Mouse (Mus musculus) hindbrain, embryonic 12.5 days (tissue): ENCODE data around the gene Hspa1b. TPM values are rescaled to one million over a fixed set of nuclear protein-coding genes. Genes with fewer than 3 reads are reported as not detected.
"Not testable (repeated sequence)": the region's sequence is repeated elsewhere in the genome, so short reads cannot be mapped to it uniquely, and the experiment has no call there.

Experiments used
- ATAC-seq: fragments of 200-750 bp; cut with Nextera tagmentation; 2 replicates; pipeline ENCODE4 v1.8.0; 2017; ENCODE audit warnings: moderate TSS enrichment; ENCODE audit not compliant: low FRiP score
- H3K27ac ChIP-seq: fragments of 300-500 bp; sonication (generic); 2 replicates; pipeline ENCODE4 v1.5.1; 2016; ENCODE audit warnings: mild to moderate bottlenecking
- H3K27me3 ChIP-seq: fragments of 300-500 bp; sonication (generic); 2 replicates; pipeline ENCODE4 v1.6.1; 2016; ENCODE audit warnings: mild to moderate bottlenecking
- H3K36me3 ChIP-seq: fragments of 300-500 bp; sonication (generic); 2 replicates; pipeline ENCODE4 v1.6.1; 2016; ENCODE audit warnings: mild to moderate bottlenecking
- H3K4me1 ChIP-seq: fragments of 300-500 bp; sonication (generic); 2 replicates; pipeline ENCODE4 v1.6.1; 2016
- H3K4me2 ChIP-seq: fragments of 300-500 bp; sonication (generic); replicated peaks from 2 replicates; pipeline ENCODE4 v1.6.1; 2016; ENCODE audit warnings: mild to moderate bottlenecking
- H3K4me3 ChIP-seq: fragments of 300-500 bp; sonication (generic); 2 replicates; pipeline ENCODE4 v1.5.1; 2016; ENCODE audit warnings: mild to moderate bottlenecking
- H3K9ac ChIP-seq: fragments of 300-500 bp; sonication (generic); 2 replicates; pipeline ENCODE4 v1.6.1; 2016; ENCODE audit warnings: mild to moderate bottlenecking, moderate library complexity
- H3K9me3 ChIP-seq: fragments of 300-500 bp; sonication (generic); replicated peaks from 2 replicates; pipeline ENCODE4 v1.6.1; 2016; ENCODE audit warnings: mild to moderate bottlenecking
- WGBS: fragments of 180-500 bp; shearing (Covaris S2); methylation state at CpG from one replicate; pipeline ENCODE4 v1.1.7; 2016; 5-methylcytosine and 5-hydroxymethylcytosine counted together
- polyA plus RNA-seq: library from polyadenylated mRNA; unstranded; fragments of >200 nt; fragmentation: Nextera tagmentation; extraction: Ambion mirVana; gene quantifications from 2 replicates; pipeline ENCODE4 v1.2.1, GENCODE M21; 2016

The Hspa1b gene
- 0.08 and 0.25 TPM in 2 replicates for polyA plus RNA-seq

GRCm38 (mm10) chr17:34959130-34959778 lies at the start of gene Hspa1b:
TSS of gene Hspa1b (minus strand) at chr17:34959238.
- Histone ChIP-seq H3K27ac (peak within 1 kb of the TSS; percentile 78), H3K4me2 (peak within 1 kb of the TSS; percentile 77), H3K4me3 (peak within 1 kb of the TSS; percentile 45), H3K27me3 (peaks cover 51% of the 10 kb centered on the region), H3K9ac (0 out of 2 replicates have a peak within 1 kb of the TSS, but pooled peaks have one; percentile 59)
- H3K4me1 ChIP-seq, H3K36me3 ChIP-seq, H3K9me3 ChIP-seq: not testable (repeated sequence)
- WGBS: under 1% methylated on average over 32 of the region's 32 CpGs
- ATAC-seq: peak; percentile 92

GRCm38 (mm10) chr17:35007387-35007991 lies 48.5 kb upstream of the Hspa1b start:
- no peak overlapping the region for H3K27ac ChIP-seq
- H3K4me1 ChIP-seq: peaks cover 10% of the 10 kb centered on the region
- no peak overlapping the region for H3K4me3 ChIP-seq
- ATAC-seq: no peak
- H3K9ac ChIP-seq: no peak overlapping the region
- 96% methylated on average over 7 of the region's 7 CpGs for WGBS
- no peak overlapping the region for H3K4me2 ChIP-seq
- H3K36me3 ChIP-seq: peaks cover 83% of the 10 kb centered on the region
- H3K9me3 ChIP-seq: no peaks in the 10 kb centered on the region
- no peaks in the 10 kb centered on the region for H3K27me3 ChIP-seq

GRCm38 (mm10) chr17:35005902-35006301 lies 46.9 kb upstream of the Hspa1b start:
- H3K27ac ChIP-seq, H3K4me2 ChIP-seq, H3K27me3 ChIP-seq, ATAC-seq, H3K4me3 ChIP-seq, H3K9ac ChIP-seq, H3K9me3 ChIP-seq: not testable (repeated sequence)
- Histone ChIP-seq H3K4me1 (peaks cover 21% of the 10 kb centered on the region), H3K36me3 (peaks cover 67% of the 10 kb centered on the region)
- WGBS: over 99% methylated on average over 4 of the region's 5 CpGs

- no peak for ATAC-seq
- peaks cover 60% of the 10 kb centered on the region for H3K36me3 ChIP-seq
- H3K4me2 ChIP-seq: no peak overlapping the region
- 94% methylated on average over 10 of the region's 10 CpGs for WGBS
- no peak overlapping the region for H3K4me3 ChIP-seq
- H3K4me1 ChIP-seq: peaks cover 21% of the 10 kb centered on the region
- H3K27me3 ChIP-seq: no peaks in the 10 kb centered on the region
- no peaks in the 10 kb centered on the region for H3K9me3 ChIP-seq
- H3K9ac ChIP-seq: peak overlapping the region; percentile 14; the same call in 1 of the 2 replicates
- H3K27ac ChIP-seq: no peak overlapping the region
Observed at GRCm38 (mm10) chr17:35005158-35005557, 46.1 kb upstream of the Hspa1b start.

- WGBS: 94% methylated on average over 17 of the region's 17 CpGs
- peaks cover 31% of the 10 kb centered on the region for H3K4me1 ChIP-seq
- no peak overlapping the region for H3K9ac ChIP-seq
- no peak overlapping the region for H3K4me3 ChIP-seq
- peaks cover 50% of the 10 kb centered on the region for H3K36me3 ChIP-seq
- H3K27me3 ChIP-seq: no peaks in the 10 kb centered on the region
- no peak overlapping the region for H3K4me2 ChIP-seq
- H3K9me3 ChIP-seq: no peaks in the 10 kb centered on the region
- no peak for ATAC-seq
- H3K27ac ChIP-seq: no peak overlapping the region
Observed at GRCm38 (mm10) chr17:35004075-35004717, 45.2 kb upstream of the Hspa1b start.

GRCm38 (mm10) chr17:35003022-35003838 lies 44.2 kb upstream of the Hspa1b start:
- ATAC-seq: no peak
- WGBS: 80% methylated on average over 9 of the region's 9 CpGs
- no peaks in the 10 kb centered on the region for H3K9me3 ChIP-seq
- H3K4me3 ChIP-seq: no peak overlapping the region
- H3K9ac ChIP-seq: peak overlapping the region; percentile 96; the same call in 1 of the 2 replicates
- peak overlapping the region; percentile 100 for H3K4me2 ChIP-seq
- peaks cover 38% of the 10 kb centered on the region for H3K4me1 ChIP-seq
- no peaks in the 10 kb centered on the region for H3K27me3 ChIP-seq
- H3K27ac ChIP-seq: no peak overlapping the region
- peaks cover 40% of the 10 kb centered on the region for H3K36me3 ChIP-seq

- Histone ChIP-seq H3K4me2 (peak overlapping the region; percentile 100), H3K27ac (peak overlapping the region; percentile 92), H3K27me3 (no peaks in the 10 kb centered on the region), H3K9me3 (no peaks in the 10 kb centered on the region), H3K9ac (peak overlapping the region; percentile 96), H3K4me3 (peak overlapping the region; percentile 89), H3K36me3 (peaks cover 40% of the 10 kb centered on the region), H3K4me1 (peaks cover 41% of the 10 kb centered on the region)
- ATAC-seq: no peak
- 14% methylated on average over 12 of the region's 12 CpGs for WGBS
Observed at GRCm38 (mm10) chr17:35002153-35002865, 43.3 kb upstream of the Hspa1b start.

GRCm38 (mm10) chr17:35001452-35002152 lies 42.6 kb upstream of the Hspa1b start:
- WGBS: 1% methylated on average over 35 of the region's 35 CpGs
- Histone ChIP-seq H3K9ac (peak overlapping the region; percentile 96), H3K36me3 (peaks cover 34% of the 10 kb centered on the region), H3K4me2 (peak overlapping the region; percentile 100), H3K4me1 (peaks cover 43% of the 10 kb centered on the region), H3K27ac (peak overlapping the region; percentile 92), H3K9me3 (no peaks in the 10 kb centered on the region), H3K27me3 (no peaks in the 10 kb centered on the region), H3K4me3 (peak overlapping the region; percentile 89)
- ATAC-seq: peak; percentile 9; the same call in 1 of the 2 replicates

- H3K27me3 ChIP-seq: no peaks in the 10 kb centered on the region
- H3K4me2 ChIP-seq: peak within 1 kb of the TSS; percentile 100
- H3K9me3 ChIP-seq: no peaks in the 10 kb centered on the region
- peak; percentile 89 for ATAC-seq
- WGBS: under 1% methylated on average over 76 of the region's 83 CpGs
- peak within 1 kb of the TSS; percentile 96 for H3K9ac ChIP-seq
- H3K4me1 ChIP-seq: peaks cover 43% of the 10 kb centered on the region
- peak within 1 kb of the TSS; percentile 89 for H3K4me3 ChIP-seq
- peak within 1 kb of the TSS; percentile 92 for H3K27ac ChIP-seq
- peaks cover 30% of the 10 kb centered on the region for H3K36me3 ChIP-seq
Observed at GRCm38 (mm10) chr17:35000717-35001451, 41.8 kb upstream of the Hspa1b start, which contains the start of gene Vars. TSS of gene Vars (plus strand) at chr17:35000987.

- not testable (repeated sequence) for H3K27me3 ChIP-seq, H3K9me3 ChIP-seq, ATAC-seq
- H3K27ac ChIP-seq: peak overlapping the region; percentile 92
- peaks cover 22% of the 10 kb centered on the region for H3K36me3 ChIP-seq
- peak overlapping the region; percentile 100 for H3K4me2 ChIP-seq
- H3K9ac ChIP-seq: peak overlapping the region; percentile 96
- H3K4me1 ChIP-seq: peaks cover 43% of the 10 kb centered on the region
- peak overlapping the region; percentile 89 for H3K4me3 ChIP-seq
- WGBS: 26% methylated on average over 30 of the region's 32 CpGs
Observed at GRCm38 (mm10) chr17:34999871-35000716, 41.1 kb upstream of the Hspa1b start.
